Mouse (Mus musculus): ENCODE results near the gene Shank2.

DNA sequence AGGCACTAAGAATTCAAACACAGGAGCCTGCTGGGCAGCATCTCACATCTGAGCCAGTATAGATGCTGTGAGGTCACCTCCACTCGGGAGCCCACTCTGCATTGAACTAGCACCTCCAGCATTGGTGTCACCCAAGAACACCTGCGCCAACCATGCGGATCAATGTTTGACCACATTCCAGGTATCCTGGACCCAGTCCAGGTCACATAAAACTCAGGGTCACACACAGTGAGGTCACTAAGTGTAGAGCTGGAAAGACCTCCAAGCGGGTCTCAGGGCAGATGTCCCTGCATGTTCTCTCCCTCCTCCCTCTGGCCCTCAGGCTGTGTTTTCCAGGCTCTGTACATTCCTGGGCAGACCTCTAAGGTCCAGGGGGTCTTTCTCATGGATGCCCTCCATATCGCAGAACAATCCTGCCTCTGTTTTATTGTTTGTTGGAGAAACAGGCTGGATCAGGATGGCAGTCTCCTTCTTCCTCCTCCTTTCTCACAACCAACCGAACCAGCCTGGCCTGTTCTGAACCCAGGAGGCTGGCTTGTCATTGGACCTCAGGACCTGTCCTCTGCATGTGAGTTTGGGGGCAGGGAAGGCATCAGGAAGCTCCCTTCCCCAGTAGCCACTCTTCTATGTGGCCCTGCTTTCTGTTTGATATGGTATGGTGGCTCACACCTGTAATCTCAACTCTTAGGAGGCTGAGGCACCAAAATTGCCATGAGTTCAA is 45.0 kb upstream of the Shank2 start:
- TF ChIP-seq CTCF (IDR thresholded peaks at IDR 0.05; ENCODE audit: borderline replicate concordance, extremely low read depth, insufficient read depth, insufficient read length) (no peak), POLR2A (IDR thresholded peaks at IDR 0.05; ENCODE audit: borderline replicate concordance, extremely low read depth, insufficient read depth, insufficient read length, poor library complexity, severe bottlenecking) (no peak)

Measured in brain, embryonic 14.5 days (tissue).